Mouse (Mus musculus) hindbrain, embryonic 13.5 days (tissue): ENCODE results near the gene Ugt1a6a. TPM values are rescaled to one million over a fixed set of nuclear protein-coding genes. Genes with fewer than 3 reads are reported as not detected.
"Not testable (repeated sequence)": the region's sequence is repeated elsewhere in the genome, so short reads cannot be mapped to it uniquely, and the experiment has no call there.

Source experiments
- ATAC-seq: fragments of 200-750 bp; cut with Nextera tagmentation; 2 replicates; pipeline ENCODE4 v1.8.0; 2017; ENCODE audit warnings: moderate TSS enrichment; ENCODE audit not compliant: low FRiP score
- H3K27ac ChIP-seq: fragments of 300-500 bp; sonication (generic); 2 replicates; pipeline ENCODE4 v1.5.1; 2015; ENCODE audit warnings: inconsistent platforms, mild to moderate bottlenecking, moderate library complexity
- H3K27me3 ChIP-seq: fragments of 300-500 bp; sonication (generic); 2 replicates; pipeline ENCODE4 v1.6.1; 2015; ENCODE audit warnings: mild to moderate bottlenecking, inconsistent platforms
- H3K36me3 ChIP-seq: fragments of 300-500 bp; sonication (generic); 2 replicates; pipeline ENCODE4 v1.6.1; 2015; ENCODE audit warnings: mild to moderate bottlenecking, inconsistent platforms
- H3K4me1 ChIP-seq: fragments of 300-500 bp; sonication (generic); replicated peaks from 2 replicates; pipeline ENCODE4 v1.6.1; 2015; ENCODE audit warnings: inconsistent platforms
- H3K4me2 ChIP-seq: fragments of 300-500 bp; sonication (generic); 2 replicates; pipeline ENCODE4 v1.6.1; 2015; ENCODE audit warnings: inconsistent platforms, mild to moderate bottlenecking, moderate library complexity
- H3K4me3 ChIP-seq: fragments of 300-500 bp; sonication (generic); 2 replicates; pipeline ENCODE4 v1.5.1; 2015; ENCODE audit warnings: mild to moderate bottlenecking, inconsistent platforms
- H3K9ac ChIP-seq: fragments of 300-500 bp; sonication (generic); 2 replicates; pipeline ENCODE4 v1.6.1; 2015; ENCODE audit warnings: mild to moderate bottlenecking, inconsistent platforms
- H3K9me3 ChIP-seq: fragments of 300-500 bp; sonication (generic); 2 replicates; pipeline ENCODE4 v1.6.1; 2016; ENCODE audit warnings: inconsistent platforms
- WGBS: fragments of 180-500 bp; shearing (Covaris S2); methylation state at CpG from one replicate; pipeline ENCODE4 v1.1.7; 2015; 5-methylcytosine and 5-hydroxymethylcytosine counted together
- polyA plus RNA-seq: library from polyadenylated mRNA; unstranded; fragments of >200 nt; fragmentation: Nextera tagmentation; extraction: Ambion mirVana; gene quantifications from 2 replicates; pipeline ENCODE4 v1.2.1, GENCODE M21; 2015

Ugt1a6a gene
- polyA plus RNA-seq, 1 experiment from 2014 or later, result 3.4 TPM

GRCm38 (mm10) chr1:88140492-88140891 is 5.9 kb downstream of the Ugt1a6a start:
- not testable (repeated sequence) for H3K4me3 ChIP-seq, H3K4me1 ChIP-seq, H3K27me3 ChIP-seq, H3K9me3 ChIP-seq, ATAC-seq, H3K36me3 ChIP-seq, H3K4me2 ChIP-seq, H3K9ac ChIP-seq, H3K27ac ChIP-seq
- WGBS, result 33% methylated on average over 1 of the region's 1 CpGs

GRCm38 (mm10) chr1:88143966-88144675 is 9.5 kb downstream of the Ugt1a6a start:
- not testable (repeated sequence) for H3K27ac ChIP-seq, H3K27me3 ChIP-seq, H3K36me3 ChIP-seq, H3K4me1 ChIP-seq, H3K9ac ChIP-seq, ATAC-seq, H3K4me3 ChIP-seq, H3K9me3 ChIP-seq, H3K4me2 ChIP-seq
- WGBS, result 0% methylated on average over 5 of the region's 5 CpGs

DNA sequence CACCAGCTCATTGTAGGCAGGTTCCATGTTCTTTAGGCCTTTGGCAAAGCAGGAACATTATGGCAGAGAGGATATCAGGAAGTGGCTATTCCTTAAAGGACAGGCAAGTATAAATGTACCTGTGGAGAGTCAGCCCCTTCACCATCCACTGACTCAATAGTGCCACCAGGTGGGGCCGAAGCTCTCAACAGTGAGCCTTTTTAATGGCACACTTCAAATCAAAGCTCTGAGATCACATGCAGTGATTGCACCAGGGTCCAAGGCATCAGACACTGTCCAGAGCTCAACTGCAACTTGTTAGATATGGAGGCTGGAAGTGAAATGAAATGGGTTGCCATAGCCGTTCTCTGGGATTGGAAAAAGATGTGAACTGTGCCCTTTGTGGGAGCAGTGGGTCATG is 10.7 kb downstream of the Ugt1a6a start:
- not testable (repeated sequence) for H3K4me3 ChIP-seq, H3K9ac ChIP-seq, H3K9me3 ChIP-seq, H3K27me3 ChIP-seq, H3K36me3 ChIP-seq, H3K27ac ChIP-seq, H3K4me1 ChIP-seq, H3K4me2 ChIP-seq, ATAC-seq
- WGBS, result 72% methylated on average over 2 of the region's 2 CpGs

- not testable (repeated sequence) for H3K27ac ChIP-seq, H3K4me1 ChIP-seq, H3K9me3 ChIP-seq, ATAC-seq, H3K36me3 ChIP-seq, H3K27me3 ChIP-seq, H3K9ac ChIP-seq, H3K4me3 ChIP-seq, H3K4me2 ChIP-seq
- 81% methylated on average over 2 of the region's 2 CpGs for WGBS
These were observed 15.5 kb downstream of the Ugt1a6a start for GRCm38 (mm10) chr1:88150133-88150532.

GRCm38 (mm10) chr1:88158430-88158829 is 23.8 kb downstream of the Ugt1a6a start:
- Histone ChIP-seq H3K27ac (no peak overlapping the region), H3K9ac (no peak overlapping the region), H3K9me3 (no peaks in the 10 kb centered on the region), H3K27me3 (no peaks in the 10 kb centered on the region), H3K4me2 (no peak overlapping the region), H3K4me3 (no peak overlapping the region), H3K4me1 (no peaks in the 10 kb centered on the region), H3K36me3 (no peaks in the 10 kb centered on the region)
- 89% methylated on average over 2 of the region's 2 CpGs for WGBS
- ATAC-seq, result no peak

- Histone ChIP-seq H3K4me3 (no peak within 1 kb of the TSS), H3K4me2 (no peak within 1 kb of the TSS), H3K27ac (no peak within 1 kb of the TSS), H3K27me3 (no peaks in the 10 kb centered on the region), H3K9ac (no peak within 1 kb of the TSS), H3K4me1 (no peaks in the 10 kb centered on the region), H3K9me3 (no peaks in the 10 kb centered on the region), H3K36me3 (no peaks in the 10 kb centered on the region)
- WGBS, result 84% methylated on average over 5 of the region's 5 CpGs
- ATAC-seq, result no peak
These were observed 31.1 kb downstream of the Ugt1a6a start, which contains the start of gene Ugt1a5 for GRCm38 (mm10) chr1:88165711-88166110. Ugt1a5 (plus strand) TSS chr1:88166012.

GRCm38 (mm10) chr1:88172190-88172589 is 37.6 kb downstream of the Ugt1a6a start:
- ATAC-seq, H3K27me3 ChIP-seq, H3K4me3 ChIP-seq, H3K4me2 ChIP-seq, H3K9me3 ChIP-seq, H3K36me3 ChIP-seq, H3K4me1 ChIP-seq, H3K9ac ChIP-seq, H3K27ac ChIP-seq: not testable (repeated sequence)
- WGBS, result 81% methylated on average over 6 of the region's 7 CpGs

GRCm38 (mm10) chr1:88179657-88180056 is 45.0 kb downstream of the Ugt1a6a start:
- Histone ChIP-seq H3K4me1 (no peaks in the 10 kb centered on the region), H3K36me3 (no peaks in the 10 kb centered on the region), H3K27ac (no peak overlapping the region), H3K9ac (no peak overlapping the region), H3K9me3 (peaks cover 17% of the 10 kb centered on the region; the same call in 1 of the 2 replicates), H3K4me3 (no peak overlapping the region), H3K4me2 (no peak overlapping the region), H3K27me3 (no peaks in the 10 kb centered on the region)
- WGBS, result 90% methylated on average over 1 of the region's 1 CpGs
- ATAC-seq, result no peak

DNA sequence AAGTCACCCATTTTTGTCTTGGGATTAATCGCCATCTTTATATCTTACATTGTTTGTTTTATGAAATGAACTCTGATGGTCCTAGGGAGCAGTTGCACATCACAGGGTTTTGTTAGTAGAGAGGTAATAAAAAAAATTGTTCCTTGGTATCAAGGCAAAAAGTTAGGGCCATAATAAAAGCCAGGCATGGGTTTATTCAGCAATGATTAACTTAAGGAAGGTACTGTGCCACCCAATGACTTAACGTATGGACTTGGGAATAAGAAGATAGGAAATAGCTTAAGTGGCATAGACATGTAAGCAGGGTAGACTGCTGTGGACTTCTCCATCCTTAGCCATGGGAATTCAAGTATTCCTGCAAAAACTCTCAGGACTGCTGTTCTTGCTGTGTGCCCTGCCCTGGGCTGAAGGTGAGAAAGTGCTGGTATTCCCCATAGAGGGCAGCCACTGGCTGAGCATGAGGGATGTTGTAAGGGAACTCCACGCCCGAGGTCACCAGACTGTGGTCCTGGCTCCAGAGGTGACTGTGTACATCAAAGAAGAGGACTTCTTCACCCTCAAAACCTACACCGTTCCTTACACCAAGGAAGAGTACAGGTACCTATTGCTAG is 51.8 kb downstream of the Ugt1a6a start:
- H3K36me3 ChIP-seq, result no peaks in the 10 kb centered on the region
- ATAC-seq, result no peak
- H3K9ac ChIP-seq, result no peak overlapping the region
- no peaks in the 10 kb centered on the region for H3K9me3 ChIP-seq
- H3K4me2 ChIP-seq, result no peak overlapping the region
- no peak overlapping the region for H3K27ac ChIP-seq
- 90% methylated on average over 5 of the region's 5 CpGs for WGBS
- H3K4me3 ChIP-seq, result no peak overlapping the region
- H3K4me1 ChIP-seq, result no peaks in the 10 kb centered on the region
- H3K27me3 ChIP-seq, result no peaks in the 10 kb centered on the region

- Histone ChIP-seq H3K36me3 (no peaks in the 10 kb centered on the region), H3K9ac (no peak overlapping the region), H3K27ac (no peak overlapping the region), H3K9me3 (no peaks in the 10 kb centered on the region), H3K4me2 (no peak overlapping the region), H3K27me3 (no peaks in the 10 kb centered on the region), H3K4me1 (no peaks in the 10 kb centered on the region), H3K4me3 (no peak overlapping the region)
- WGBS, result 69% methylated on average over 3 of the region's 3 CpGs
- no peak for ATAC-seq
These were observed 57.5 kb downstream of the Ugt1a6a start for GRCm38 (mm10) chr1:88192136-88192535.

- ATAC-seq, result no peak
- Histone ChIP-seq H3K9me3 (no peaks in the 10 kb centered on the region), H3K27me3 (no peaks in the 10 kb centered on the region), H3K4me2 (no peak overlapping the region), H3K27ac (no peak overlapping the region), H3K36me3 (no peaks in the 10 kb centered on the region), H3K4me1 (no peaks in the 10 kb centered on the region), H3K4me3 (no peak overlapping the region), H3K9ac (no peak overlapping the region)
- WGBS, result 81% methylated on average over 1 of the region's 1 CpGs
These were observed 61.1 kb downstream of the Ugt1a6a start for GRCm38 (mm10) chr1:88195687-88196086.

DNA sequence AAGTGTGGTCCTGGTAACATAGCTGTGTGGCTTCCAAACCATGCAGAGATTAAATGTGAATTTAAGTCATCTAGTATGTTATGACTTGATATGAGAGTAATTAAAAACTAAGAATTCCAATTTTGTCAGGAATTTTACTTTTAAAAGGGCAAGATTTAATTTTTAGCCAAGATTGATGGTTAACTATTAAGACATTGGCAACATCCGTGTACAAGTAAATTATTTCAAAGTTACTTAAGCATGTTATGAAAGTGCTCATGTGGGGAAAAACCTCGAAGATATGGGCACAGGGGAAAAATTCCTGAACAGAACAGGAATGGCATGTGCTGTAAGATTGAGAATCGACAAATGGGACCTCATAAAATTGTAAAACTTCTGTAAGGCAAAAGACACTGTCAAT is 62.8 kb downstream of the Ugt1a6a start:
- Histone ChIP-seq H3K4me2 (no peak overlapping the region), H3K4me3 (no peak overlapping the region), H3K9me3 (no peaks in the 10 kb centered on the region), H3K27ac (no peak overlapping the region), H3K4me1 (no peaks in the 10 kb centered on the region), H3K9ac (no peak overlapping the region), H3K27me3 (no peaks in the 10 kb centered on the region), H3K36me3 (no peaks in the 10 kb centered on the region)
- no peak for ATAC-seq
- WGBS, result 81% methylated on average over 3 of the region's 3 CpGs

- Histone ChIP-seq H3K9me3 (peaks cover 7% of the 10 kb centered on the region; the same call in 1 of the 2 replicates), H3K4me2 (no peak overlapping the region), H3K9ac (no peak overlapping the region), H3K27me3 (no peaks in the 10 kb centered on the region), H3K27ac (no peak overlapping the region), H3K36me3 (0 out of 2 replicates have a peak, but pooled peaks cover 8% of the 10 kb centered on the region), H3K4me1 (peaks cover 1% of the 10 kb centered on the region), H3K4me3 (no peak overlapping the region)
- ATAC-seq, result no peak
- 75% methylated on average over 2 of the region's 2 CpGs for WGBS
These were observed 65.4 kb downstream of the Ugt1a6a start for GRCm38 (mm10) chr1:88199996-88200395.
